Mouse (Mus musculus) MEL (cell line): ENCODE data around the gene Cdk4.

Experiments used
- HCFC1 ChIP-seq: IDR thresholded peaks from 2 replicates; pipeline ENCODE4 v1.6.1; 2012; ENCODE audit warnings: low read depth, mild to moderate bottlenecking, inconsistent platforms, low read length, improper control_type of control experiment, moderate library complexity
- KAT2A ChIP-seq: conservative IDR thresholded peaks from 2 replicates; pipeline ENCODE4 v1.6.1; 2012; ENCODE audit warnings: low read depth, low read length, improper control_type of control experiment, inconsistent platforms
- MAX ChIP-seq: IDR thresholded peaks from 2 replicates; pipeline ENCODE4 v1.6.1; 2011; ENCODE audit warnings: low read length, improper control_type of control experiment
- USF1 ChIP-seq: IDR thresholded peaks from 2 replicates; pipeline ENCODE4 v1.6.1; 2014; ENCODE audit warnings: low read depth, mild to moderate bottlenecking, inconsistent platforms, low read length, improper control_type of control experiment, moderate library complexity

- TF ChIP-seq KAT2A, result no peak
- no peak for TF ChIP-seq HCFC1
- TF ChIP-seq USF1, result no peak
- TF ChIP-seq MAX, result no peak
Measured at GRCm38 (mm10) chr10:127042468-127043115, 20.7 kb upstream of the Cdk4 start.
